Mouse (Mus musculus): ENCODE results near the gene Grhl1.
A peak's percentile ranks its signal among the peaks of the same experiment; 100 is the strongest.

Gene Grhl1

DNA sequence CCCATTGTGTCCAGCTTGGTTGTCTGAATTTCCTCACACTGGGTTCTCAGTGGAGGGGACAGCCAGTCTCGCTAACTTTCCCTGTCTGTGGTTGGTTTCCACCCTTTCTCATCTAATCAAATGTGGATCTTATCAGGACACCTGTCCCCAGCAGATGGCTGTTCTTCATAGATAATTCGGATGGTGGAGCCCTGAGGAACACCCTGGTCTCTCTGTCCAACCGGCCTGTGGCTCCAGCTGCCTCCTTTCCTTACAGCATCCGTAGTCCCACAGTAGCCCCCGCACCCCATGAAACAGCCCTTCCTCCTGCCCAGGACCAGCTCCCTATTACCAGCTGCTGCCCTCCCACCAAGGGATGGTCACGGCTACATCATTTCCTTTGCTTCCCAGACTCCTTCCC is 73.8 kb downstream of the Grhl1 start:
- no peak for DNase-seq

DNA sequence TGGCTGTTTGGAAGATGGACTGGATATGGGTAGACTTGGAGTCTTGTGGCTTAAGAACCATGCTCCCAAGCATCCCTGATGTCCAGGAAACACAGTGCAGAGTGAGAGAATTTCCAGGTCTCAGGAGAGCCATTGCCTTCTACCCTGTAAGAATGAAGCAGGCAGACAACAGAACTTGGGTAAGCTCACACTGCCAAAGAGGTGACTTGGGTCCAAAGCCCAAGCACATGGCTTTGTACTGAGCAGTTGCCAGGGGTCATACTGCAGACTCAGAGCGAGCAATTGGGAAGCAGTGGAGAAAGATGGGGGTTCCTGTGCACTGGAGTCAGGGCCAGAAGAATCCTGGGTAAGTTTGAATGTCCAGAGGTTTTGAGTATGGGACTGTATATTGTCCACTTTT is 76.0 kb downstream of the Grhl1 start:
- DNase-seq = no peak

DNA sequence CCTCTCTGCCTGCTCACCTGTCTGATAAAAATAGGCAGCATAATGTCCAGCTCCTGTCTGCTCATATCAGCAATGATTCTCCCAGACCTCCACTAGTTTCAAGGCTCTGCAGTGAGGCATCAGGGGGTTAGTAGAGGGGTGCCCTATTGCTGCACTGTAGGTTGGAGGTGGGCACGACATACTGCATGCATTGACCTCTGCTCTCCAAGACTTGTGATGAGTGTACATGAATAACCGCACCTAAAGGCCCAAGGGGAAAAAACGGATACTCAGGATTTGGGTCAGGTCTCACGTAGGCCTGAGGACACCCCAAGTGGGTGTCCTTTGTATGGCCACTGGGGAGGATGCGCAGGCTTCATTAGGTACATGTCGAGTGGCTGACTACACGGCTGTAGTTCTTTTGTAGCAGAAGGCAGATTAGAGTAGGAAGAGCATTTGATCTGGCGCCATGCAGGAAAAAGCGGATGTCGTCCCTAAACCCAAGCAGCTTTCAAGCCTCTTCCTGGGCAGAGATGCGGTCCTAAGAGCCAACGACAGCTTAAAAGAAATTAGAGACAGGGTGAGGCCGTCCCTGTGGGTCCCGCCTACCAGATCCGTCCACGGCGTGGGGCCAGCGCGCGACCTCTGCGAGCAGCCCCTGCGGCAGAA is 78.5 kb downstream of the Grhl1 start:
- DNase-seq = no peak

DNA sequence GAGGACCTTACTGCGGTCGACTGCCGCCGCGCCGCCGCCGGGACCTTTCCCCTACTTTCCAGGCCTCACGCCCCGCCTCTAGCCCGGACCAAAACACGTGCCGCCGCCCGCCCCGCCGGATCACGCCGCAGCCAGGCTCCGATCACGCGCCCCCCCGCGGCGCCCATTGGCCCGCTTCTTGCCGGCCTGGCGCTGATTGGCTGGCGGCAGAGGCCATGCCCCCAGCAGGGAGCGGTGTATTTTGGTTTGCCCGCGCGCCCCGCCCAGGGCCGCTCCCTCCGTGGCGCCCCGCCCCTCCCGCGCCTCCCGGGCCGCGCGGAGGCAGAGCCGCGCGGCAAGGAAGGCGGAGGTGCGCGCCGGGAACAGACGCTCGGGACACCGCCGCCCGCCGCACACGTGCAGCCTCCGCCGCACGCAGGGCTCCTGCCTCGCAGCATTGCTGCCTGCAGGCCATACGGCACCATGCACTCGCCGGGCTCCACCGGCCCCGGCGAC is 79.0 kb downstream of the Grhl1 start, which contains the start of gene Klf11:
TSS of gene Klf11 (plus strand) at position 212 of the 495 bp plus-strand sequence.
- DNase-seq = peak; percentile 99 to 100

DNA sequence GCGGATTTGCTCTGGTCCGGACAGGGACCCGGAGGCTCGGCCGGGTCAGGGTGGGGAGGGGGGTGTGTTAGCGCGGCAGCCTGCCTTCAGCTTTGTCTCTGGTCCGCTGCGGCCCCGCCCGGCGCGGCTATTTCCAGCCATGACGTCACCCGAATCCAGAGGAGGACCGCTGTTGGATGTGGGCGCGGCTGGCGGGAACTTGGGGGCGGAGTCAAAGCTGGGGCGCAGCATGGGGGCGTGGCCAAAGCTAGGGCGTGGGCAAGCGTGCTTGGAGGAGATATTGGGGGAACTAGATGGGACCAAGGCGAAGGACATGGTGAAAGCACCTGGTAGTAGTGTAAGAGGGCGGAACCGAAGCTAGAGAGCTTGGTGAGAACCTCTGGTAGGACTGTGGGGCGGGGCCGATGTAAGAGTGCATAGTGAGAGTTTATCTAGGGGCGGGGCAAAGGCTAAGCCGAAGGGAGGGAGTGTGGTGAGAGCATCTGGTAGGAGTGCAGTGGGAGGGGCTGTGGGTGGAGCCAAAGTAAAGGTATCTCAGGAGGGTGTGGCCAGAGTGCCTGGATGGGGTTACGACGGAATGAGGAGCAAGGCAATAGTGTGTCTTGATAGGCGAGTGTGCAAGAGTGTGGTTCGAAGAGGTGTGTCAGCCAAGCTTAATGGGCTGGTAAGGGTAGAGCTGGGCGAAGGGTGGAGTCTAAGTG is 79.7 kb downstream of the Grhl1 start:
- peak; percentile 98 to 99 for DNase-seq

DNA sequence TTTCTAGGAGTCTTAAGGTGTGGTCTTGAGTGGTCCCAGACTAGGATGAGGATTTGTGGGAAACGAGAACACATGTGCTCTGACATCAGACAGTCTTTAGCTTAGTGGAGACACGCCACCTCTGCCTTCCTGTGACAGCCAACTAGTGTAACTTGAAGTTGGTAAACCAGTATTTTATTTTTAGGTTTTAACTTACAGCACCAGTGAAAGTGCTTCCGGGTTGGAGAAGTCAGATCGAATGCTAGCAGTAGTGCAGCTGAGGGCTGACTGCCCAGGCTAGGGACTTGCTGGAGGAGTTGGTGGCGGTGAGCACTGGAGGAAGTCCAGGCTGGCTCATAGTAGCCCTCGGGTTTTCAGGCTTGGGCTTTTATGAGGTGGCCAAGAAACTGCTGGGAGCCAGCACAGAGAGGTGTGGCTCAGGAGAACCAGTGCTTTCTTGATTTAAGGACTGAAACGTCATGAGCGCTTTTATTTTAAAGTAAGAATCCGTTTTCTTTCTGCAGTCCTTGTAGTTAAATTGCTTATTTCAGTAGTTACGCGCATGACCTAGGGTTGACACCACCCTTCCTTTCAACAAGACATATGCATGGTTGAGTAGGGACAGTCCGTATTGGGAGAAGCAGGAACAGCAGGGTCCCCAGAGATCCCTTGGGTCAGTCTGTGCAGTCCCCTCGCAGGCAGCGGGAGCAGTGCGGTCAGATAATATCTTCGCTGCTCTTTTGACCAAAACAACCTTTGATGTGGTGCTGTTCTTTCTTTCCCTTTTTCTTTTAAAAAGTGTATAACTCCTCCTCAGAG is 82.2 kb downstream of the Grhl1 start:
- DNase-seq = no peak

DNA sequence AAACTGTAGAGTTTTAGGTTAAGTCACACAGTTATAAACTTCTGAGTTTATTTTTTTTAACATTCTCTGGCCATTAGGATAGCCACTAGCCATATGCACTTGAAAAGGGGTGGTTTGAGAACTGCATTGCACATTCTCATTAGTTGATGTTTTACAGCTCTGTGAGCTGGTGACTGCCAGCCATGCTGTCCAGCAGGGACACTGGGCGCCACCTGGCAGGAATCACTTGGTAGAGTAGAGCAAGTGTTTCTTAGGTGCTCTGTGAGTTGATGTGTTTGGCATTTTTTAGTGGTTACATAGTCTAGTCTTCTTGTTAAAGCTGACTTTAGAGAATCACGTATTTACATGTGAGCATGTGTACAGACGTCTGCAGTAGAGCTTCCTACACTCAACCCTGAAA is 84.4 kb downstream of the Grhl1 start:
- no peak for DNase-seq

DNA sequence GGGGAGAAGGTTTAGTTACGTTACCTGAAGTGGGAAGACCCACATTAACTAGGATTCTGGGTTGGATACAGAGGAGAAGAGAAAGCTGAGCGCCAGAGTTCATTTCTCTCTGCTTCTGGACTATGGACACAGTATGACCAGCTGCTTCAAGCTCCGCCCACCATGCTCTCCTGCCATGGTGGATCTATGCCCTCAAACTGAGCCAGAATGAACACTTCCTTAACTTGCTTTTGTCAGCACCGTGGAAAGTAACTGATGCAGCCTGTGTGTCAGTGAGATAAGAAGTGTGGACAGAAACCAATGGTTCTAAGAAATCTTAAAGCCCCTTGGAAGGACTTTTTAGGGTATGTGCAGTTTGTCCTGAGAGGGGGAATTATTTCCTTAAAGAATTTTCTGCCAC is 86.9 kb downstream of the Grhl1 start:
- no peak for DNase-seq

DNA sequence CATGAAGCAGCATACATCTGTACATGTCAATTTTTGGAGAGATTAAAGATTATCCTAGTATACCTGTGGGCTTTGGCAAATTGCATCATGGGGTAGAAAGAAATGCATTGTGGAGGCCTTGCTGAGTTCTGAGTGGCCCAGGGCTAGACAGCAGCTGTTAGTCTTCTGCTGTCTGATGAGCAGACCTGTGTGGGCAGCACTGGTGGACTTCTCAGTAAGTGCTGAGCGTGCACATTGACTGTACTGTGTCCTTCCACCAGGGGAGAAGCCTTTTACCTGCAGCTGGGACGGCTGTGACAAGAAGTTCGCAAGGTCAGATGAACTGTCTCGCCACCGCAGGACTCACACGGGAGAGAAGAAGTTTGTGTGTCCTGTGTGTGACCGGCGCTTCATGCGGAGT is 87.8 kb downstream of the Grhl1 start:
- DNase-seq = no peak

DNA sequence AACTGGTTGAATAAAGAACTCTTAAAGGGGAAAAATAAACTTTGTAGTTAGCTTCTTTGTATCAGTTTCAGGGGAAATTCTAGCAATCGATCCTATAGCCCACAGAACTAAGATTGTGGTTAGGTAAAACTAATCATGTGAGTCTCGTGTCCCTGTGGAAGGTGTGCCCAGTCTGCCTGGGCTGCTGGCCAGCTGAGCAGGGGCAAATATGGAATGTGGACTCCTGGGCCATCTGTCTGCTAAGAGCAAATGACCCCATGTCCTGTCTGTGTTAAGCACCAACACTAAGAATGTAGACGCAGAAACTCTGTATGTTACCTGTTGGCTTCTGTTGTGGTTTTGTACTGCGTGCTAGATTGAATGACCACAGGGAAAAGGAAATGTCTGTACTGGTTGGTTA is 89.0 kb downstream of the Grhl1 start:
- DNase-seq = no peak

DNA sequence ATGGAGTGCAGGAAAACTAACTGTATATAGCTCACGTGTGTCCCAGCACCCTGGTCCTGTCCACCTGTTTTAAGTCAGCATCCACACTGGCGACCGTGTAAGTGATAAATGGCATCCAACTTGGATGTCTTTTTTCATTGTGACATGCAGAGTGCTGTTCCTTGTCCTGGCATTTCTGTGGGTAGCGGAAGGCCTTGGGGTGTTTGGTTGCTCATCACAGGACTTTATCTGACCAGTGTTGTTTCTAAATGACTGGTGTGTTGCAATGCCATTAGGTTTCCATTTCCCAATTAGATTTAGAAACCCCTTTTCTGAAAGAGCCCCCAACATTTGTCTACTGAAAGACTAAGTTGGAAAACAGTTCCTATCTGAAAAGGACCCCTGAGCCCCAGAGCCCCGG is 90.0 kb downstream of the Grhl1 start:
- DNase-seq = no peak
